Mouse (Mus musculus) central nervous system, embryonic 11.5 days (tissue): Measurements from ENCODE around the gene Mafb. TPM values are rescaled to one million over a fixed set of nuclear protein-coding genes. Genes with fewer than 3 reads are reported as not detected.

Experiments used
- polyA plus RNA-seq: library from polyadenylated mRNA; depleted of rRNA; stranded (reverse); fragments of >200 nt; gene quantifications from 2 replicates; pipeline ENCODE4 v1.2.3, GENCODE M21; 2012; rRNA removed

Gene Mafb
- polyA plus RNA-seq = 4.6 and 6.3 TPM in 2 replicates

DNA sequence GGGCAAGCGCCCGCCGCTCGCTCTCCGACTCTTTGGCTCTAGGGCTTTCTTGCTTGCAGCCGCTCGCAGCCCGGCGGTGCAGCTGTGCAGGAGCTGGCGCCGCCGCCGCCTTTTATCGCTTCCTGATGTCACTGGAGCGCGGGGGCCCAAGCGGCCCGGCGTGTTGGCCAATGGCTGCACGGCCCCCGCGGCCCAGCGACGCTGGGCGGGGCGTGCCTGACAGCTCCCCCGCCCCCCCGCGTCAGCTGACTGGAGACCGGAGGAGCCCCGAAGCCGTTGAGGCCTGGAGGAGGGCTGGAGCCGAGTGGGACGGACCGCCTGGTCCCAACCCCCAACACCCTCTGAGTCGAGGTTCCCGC, at the start of gene Mafb:
Gene Mafb (minus strand): TSS at position 86 of the 359 bp plus-strand sequence.

DNA sequence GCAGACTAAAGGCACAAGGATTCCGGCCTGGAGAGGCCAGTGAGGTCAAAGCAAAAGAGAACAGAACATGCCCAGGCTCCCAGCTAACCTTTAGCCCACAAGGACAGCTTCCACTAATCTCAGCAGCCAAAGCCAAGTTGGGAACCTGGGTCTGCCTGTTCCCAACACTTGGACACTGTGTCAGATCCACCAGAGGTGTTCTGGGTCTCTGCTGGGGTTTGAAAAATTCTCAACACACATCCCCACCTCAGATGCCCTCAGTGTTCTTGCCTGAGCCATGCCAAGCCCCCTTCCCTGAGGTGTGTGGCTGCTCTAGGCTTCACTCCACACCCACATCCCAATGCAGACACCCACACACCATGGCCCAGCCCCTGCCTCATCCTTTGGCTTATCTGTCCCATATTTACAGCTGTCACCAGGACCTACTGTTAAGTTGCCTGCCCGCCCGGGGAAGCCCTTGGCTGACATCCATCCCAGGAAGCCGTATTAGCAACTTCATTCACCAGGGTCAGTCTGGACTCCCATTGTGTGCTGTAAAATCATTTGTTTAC, 32.7 kb downstream of the Mafb start, which contains the start of gene Gm826:
Gene Gm826 (minus strand): TSS at position 52 of the 551 bp plus-strand sequence.

Other genes with a start within 250 kb of the Mafb start
- gene Gm826, start 32.9 kb downstream of the Mafb start, polyA plus RNA-seq = 1.2 TPM in 2 replicates